Mouse (Mus musculus) ES-E14 (cell line): ENCODE measurements around the gene Gm10491.

Experiments used
- HCFC1 ChIP-seq: IDR thresholded peaks from 2 replicates; pipeline ENCODE4 v1.6.1; 2012; ENCODE audit warnings: low read length, inconsistent platforms, borderline replicate concordance; ENCODE audit not compliant: insufficient read depth
- MAFK ChIP-seq: IDR thresholded peaks from 2 replicates; pipeline ENCODE4 v1.6.1; 2014; ENCODE audit warnings: mild to moderate bottlenecking, low read depth, low read length, inconsistent platforms; ENCODE audit not compliant: insufficient read depth
- ZC3H11A ChIP-seq: IDR thresholded peaks from 2 replicates; pipeline ENCODE4 v1.6.1; 2012; ENCODE audit warnings: low read depth, mild to moderate bottlenecking, inconsistent platforms, low read length, borderline replicate concordance
- ZNF384 ChIP-seq: IDR thresholded peaks from 2 replicates; pipeline ENCODE4 v1.6.1; 2012; ENCODE audit warnings: low read depth, low read length, inconsistent platforms

DNA sequence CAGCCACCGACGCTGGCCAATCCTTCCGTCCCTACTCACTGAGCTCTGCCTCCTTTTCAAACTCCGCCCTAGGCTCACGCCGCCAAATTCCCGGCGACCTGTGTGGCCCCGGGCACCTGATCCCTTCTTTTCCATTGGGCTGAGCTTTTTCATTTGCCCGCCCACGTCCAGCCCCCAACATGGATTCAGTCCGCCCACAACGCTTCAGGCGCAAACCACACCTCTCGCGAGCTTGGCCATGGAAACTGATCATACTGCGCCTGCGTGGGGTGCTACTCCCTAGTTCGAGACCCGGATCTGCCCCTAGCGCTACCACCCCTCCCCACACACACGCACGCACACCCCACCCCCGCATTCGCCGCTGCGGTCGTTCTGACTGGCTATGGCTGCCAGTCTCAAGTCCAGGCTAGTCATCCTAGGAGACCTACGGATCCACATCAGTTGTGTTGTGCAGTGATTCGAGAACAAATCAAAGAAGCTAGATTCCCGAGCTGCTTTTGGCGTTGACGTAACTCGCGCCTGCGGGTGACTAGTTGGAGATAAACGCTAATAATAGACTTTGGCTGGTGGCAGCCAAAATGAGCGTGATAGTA, 40.4 kb upstream of the Gm10491 start:
- TF ChIP-seq ZC3H11A: no peak
- TF ChIP-seq MAFK: no peak
- TF ChIP-seq HCFC1: no peak
- TF ChIP-seq ZNF384: no peak
